Mouse (Mus musculus): ENCODE measurements around the gene Borcs6.

- TF ChIP-seq CTCF (IDR thresholded peaks at IDR 0.05; ENCODE audit: control insufficient read depth, insufficient read depth, insufficient read length) = no peak
- TF ChIP-seq CEBPB (IDR thresholded peaks at IDR 0.05; ENCODE audit: low read depth) = no peak
- no peak for TF ChIP-seq USF1 (IDR thresholded peaks at IDR 0.05; ENCODE audit: low read depth)
- no peak for TF ChIP-seq MAX (IDR thresholded peaks at IDR 0.05)
Measured at GRCm38 (mm10) chr11:69028805-69029204, 30.7 kb upstream of the Borcs6 start.
